Mouse (Mus musculus): Measurements from ENCODE around the gene Zbtb12. TPM values are rescaled to one million over a fixed set of nuclear protein-coding genes. Genes with fewer than 3 reads are reported as not detected.

Zbtb12 gene
- total and polyA plus RNA-seq, 2 experiments from 2014 or later: 6.5 to 31.1 TPM

DNA sequence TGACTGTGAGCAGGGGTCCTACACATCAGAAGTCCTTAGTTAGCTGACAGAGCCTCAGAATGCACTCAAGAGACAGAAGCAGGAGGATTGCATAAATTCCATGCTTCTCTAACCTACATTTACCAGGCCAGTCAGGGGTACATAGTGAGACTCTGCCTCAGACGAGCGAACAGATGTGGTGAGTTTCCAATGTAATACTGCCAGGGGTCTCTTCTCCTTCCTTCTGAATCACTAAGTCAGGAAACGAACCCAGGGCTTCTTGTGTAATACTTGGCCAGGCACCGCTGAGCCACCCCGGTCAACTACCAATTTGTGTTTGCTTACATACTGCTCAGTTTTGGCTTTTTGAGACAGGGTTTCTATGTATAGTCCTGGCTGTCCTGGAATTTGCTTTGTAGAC lies 8.7 kb downstream of the Zbtb12 start:
- H3K9ac ChIP-seq (replicated peaks; ENCODE audit: low read length): no peak overlapping the region
- H3K27me3 ChIP-seq (ENCODE audit: insufficient read depth, low read length): no peaks in the 10 kb centered on the region
- no peak overlapping the region for H3K27ac ChIP-seq
- H3K4me3 ChIP-seq (ENCODE audit: low read length): no peak overlapping the region
- DNase-seq (ENCODE audit: low spot score) (no peak), ATAC-seq (no peak)
- H3K4me2 ChIP-seq (ENCODE audit: low read depth, low read length): no peak overlapping the region
- no peaks in the 10 kb centered on the region for H3K9me3 ChIP-seq (ENCODE audit: low read length)
- no peaks in the 10 kb centered on the region for H3K4me1 ChIP-seq (ENCODE audit: insufficient read depth, low read length)
- TF ChIP-seq CTCF (IDR thresholded peaks at IDR 0.05; ENCODE audit: low read depth): no peak
- H3K36me3 ChIP-seq (ENCODE audit: insufficient read depth, low read length): no peaks in the 10 kb centered on the region
- WGBS: 90% methylated on average over 5 of the region's 5 CpGs

DNA sequence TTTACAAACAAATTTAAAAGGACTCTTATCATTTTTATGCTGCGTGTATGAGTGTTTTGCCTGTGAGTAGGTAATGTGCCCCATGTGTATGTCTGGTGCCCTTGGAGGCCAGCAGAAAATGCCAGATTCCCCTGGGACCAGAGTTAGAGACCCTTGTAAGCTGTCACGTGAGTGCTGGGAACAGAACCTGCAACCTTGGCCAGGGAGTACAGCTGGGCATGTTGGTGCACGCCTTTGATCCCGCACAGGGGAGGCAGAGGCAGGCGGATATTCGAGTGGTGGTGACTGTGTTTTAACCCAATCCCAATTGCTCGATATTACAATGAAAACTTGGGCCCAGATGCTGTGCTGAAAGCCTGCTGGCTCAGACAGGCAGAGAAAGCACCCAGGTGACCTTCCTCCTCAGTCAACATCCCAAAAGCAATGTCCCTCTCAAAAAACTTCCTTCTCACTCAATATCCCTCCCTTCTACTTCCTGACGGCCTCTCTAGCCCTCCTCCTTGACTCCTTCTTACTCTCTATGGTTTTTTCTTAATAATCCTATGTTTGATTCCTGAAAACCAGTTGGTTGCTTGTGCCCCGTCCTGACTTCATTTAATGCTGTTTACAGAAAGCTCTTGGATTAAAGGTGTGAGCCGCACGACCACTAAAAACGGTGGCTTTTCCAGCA lies 10.9 kb downstream of the Zbtb12 start:
- Histone ChIP-seq H3K4me2 (ENCODE audit: low read depth, low read length) (no peak overlapping the region), H3K9ac (replicated peaks; ENCODE audit: low read length) (no peak overlapping the region), H3K4me3 (ENCODE audit: low read length) (no peak overlapping the region), H3K36me3 (ENCODE audit: insufficient read depth, low read length) (no peaks in the 10 kb centered on the region), H3K27ac (no peak overlapping the region), H3K27me3 (ENCODE audit: insufficient read depth, low read length) (no peaks in the 10 kb centered on the region), H3K4me1 (ENCODE audit: insufficient read depth, low read length) (0 out of 2 replicates have a peak, but pooled peaks cover 1% of the 10 kb centered on the region), H3K9me3 (ENCODE audit: low read length) (no peaks in the 10 kb centered on the region)
- no peak for TF ChIP-seq CTCF (IDR thresholded peaks at IDR 0.05; ENCODE audit: low read depth)
- 92% methylated on average over 12 of the region's 12 CpGs for WGBS
- ATAC-seq: no peak
- DNase-seq (ENCODE audit: low spot score): no peak

DNA sequence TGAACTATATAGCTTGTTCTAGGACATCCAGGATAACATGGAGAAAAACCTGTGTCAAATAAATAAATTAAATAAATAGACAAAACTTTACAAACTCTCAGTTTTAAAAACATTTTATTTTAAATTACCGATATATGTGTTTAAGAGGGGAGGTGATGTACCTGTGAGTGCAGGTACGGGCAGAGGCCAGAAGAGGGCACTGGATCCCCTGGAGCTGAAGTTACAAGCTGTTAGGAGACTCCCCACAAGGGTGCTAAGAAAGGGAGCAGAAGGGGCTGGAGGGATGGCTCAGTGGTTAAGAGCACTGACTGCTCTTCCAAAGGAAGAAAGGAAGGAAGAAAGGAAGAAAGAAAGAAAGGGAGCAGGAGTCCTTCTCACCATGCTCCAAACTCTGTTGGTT lies 12.1 kb downstream of the Zbtb12 start:
- Histone ChIP-seq H3K36me3 (ENCODE audit: insufficient read depth, low read length) (no peaks in the 10 kb centered on the region; the same call in 1 of the 2 replicates), H3K4me2 (ENCODE audit: low read depth, low read length) (no peak overlapping the region), H3K27ac (no peak overlapping the region), H3K4me3 (ENCODE audit: low read length) (no peak overlapping the region), H3K4me1 (ENCODE audit: insufficient read depth, low read length) (peaks cover 13% of the 10 kb centered on the region; the same call in 1 of the 2 replicates), H3K9me3 (ENCODE audit: low read length) (no peaks in the 10 kb centered on the region), H3K9ac (replicated peaks; ENCODE audit: low read length) (no peak overlapping the region), H3K27me3 (ENCODE audit: insufficient read depth, low read length) (no peaks in the 10 kb centered on the region)
- no peak for DNase-seq (ENCODE audit: low spot score)
- no peak for ATAC-seq
- 99% methylated on average over 2 of the region's 2 CpGs for WGBS
- TF ChIP-seq CTCF (IDR thresholded peaks at IDR 0.05; ENCODE audit: low read depth): 0 out of 2 replicates have a peak, but pooled peaks have one; percentile 9

DNA sequence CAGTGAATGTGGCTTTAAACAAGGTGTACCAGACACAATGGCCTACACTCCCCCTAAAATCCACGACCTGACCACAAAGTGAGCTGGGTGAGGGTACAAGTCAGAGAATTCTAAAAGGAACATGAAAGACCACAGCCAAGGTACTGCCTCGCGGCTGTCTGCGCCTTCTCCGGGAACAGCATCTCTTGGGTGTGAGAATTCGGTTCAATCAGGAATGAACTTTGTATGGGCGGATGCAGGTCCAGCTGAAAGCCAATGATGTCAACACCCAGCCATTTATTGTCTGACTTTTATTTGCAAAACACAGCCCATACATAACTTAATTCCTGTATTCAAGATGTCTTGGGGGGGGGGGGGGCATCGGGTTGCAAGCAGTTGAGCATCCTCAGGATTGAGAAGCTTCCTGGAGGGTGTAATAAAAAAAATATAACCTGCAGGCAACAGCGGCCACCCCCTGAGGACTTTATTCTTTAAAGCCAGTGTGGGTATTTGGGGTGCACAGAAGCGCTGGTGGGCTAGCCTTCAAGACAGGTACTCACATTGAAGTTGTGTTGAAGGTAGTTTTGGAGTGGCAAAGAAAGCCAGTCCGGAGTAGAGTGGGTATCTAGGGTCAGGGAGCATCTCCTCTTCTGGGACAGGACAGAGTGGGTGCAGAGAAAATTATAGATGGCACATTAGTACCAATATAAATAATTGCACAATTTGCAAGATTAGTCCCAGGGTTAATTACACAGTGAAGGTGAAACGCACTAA lies 14.0 kb downstream of the Zbtb12 start:
- H3K4me3 ChIP-seq (ENCODE audit: low read length): peak overlapping the region; percentile 75
- TF ChIP-seq CTCF (IDR thresholded peaks at IDR 0.05; ENCODE audit: low read depth): no peak
- H3K9ac ChIP-seq (replicated peaks; ENCODE audit: low read length): peak overlapping the region; percentile 85; the same call in 1 of the 2 replicates
- DNase-seq (ENCODE audit: low spot score) (no peak), ATAC-seq (no peak)
- peak overlapping the region; percentile 90 for H3K4me2 ChIP-seq (ENCODE audit: low read depth, low read length)
- H3K4me1 ChIP-seq (ENCODE audit: insufficient read depth, low read length): peaks cover 15% of the 10 kb centered on the region; the same call in 1 of the 2 replicates
- no peaks in the 10 kb centered on the region for H3K27me3 ChIP-seq (ENCODE audit: insufficient read depth, low read length)
- no peaks in the 10 kb centered on the region for H3K9me3 ChIP-seq (ENCODE audit: low read length)
- WGBS: 65% methylated on average over 12 of the region's 12 CpGs
- H3K27ac ChIP-seq: peak overlapping the region; percentile 91
- H3K36me3 ChIP-seq (ENCODE audit: insufficient read depth, low read length): no peaks in the 10 kb centered on the region; the same call in 1 of the 2 replicates

DNA sequence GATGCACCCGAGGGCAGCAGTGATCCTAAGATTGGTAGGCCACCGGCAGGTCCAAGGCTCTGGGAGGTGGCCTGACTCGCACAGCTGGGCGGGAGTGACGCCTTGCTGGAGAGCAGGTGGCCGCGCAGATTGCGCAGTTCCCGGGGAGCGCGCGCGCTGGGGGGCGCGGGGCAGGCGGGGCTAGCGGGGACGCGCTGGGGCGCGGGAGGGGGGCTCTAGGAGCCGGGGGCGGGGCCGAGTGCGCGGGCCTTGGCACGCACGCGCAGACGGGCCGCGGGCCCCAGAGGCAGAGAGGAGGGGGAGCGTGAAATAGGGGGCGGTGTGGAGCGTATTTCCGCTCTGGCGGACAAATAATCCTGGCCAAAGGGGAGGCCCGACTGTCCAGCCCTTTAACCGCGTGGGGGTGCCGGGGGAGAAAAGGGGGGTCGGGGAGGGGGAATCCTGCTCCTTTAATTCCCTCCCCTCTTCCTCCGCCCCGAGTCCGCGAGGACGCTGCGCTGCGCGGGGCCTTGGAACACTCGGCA lies 14.9 kb downstream of the Zbtb12 start:
- peak overlapping the region; percentile 75 for H3K4me3 ChIP-seq (ENCODE audit: low read length)
- ATAC-seq: peak; percentile 94
- peak overlapping the region; percentile 90 for H3K4me2 ChIP-seq (ENCODE audit: low read depth, low read length)
- H3K27ac ChIP-seq: peak overlapping the region; percentile 91
- peak; percentile 99 for DNase-seq (ENCODE audit: low spot score)
- WGBS: 2% methylated on average over 21 of the region's 51 CpGs
- TF ChIP-seq CTCF (IDR thresholded peaks at IDR 0.05; ENCODE audit: low read depth): peak; percentile 20; the same call in 1 of the 2 replicates
- H3K4me1 ChIP-seq (ENCODE audit: insufficient read depth, low read length): peaks cover 15% of the 10 kb centered on the region; the same call in 1 of the 2 replicates
- peak overlapping the region; percentile 85 for H3K9ac ChIP-seq (replicated peaks; ENCODE audit: low read length)
- H3K9me3 ChIP-seq (ENCODE audit: low read length): no peaks in the 10 kb centered on the region
- no peaks in the 10 kb centered on the region; the same call in 1 of the 2 replicates for H3K36me3 ChIP-seq (ENCODE audit: insufficient read depth, low read length)
- no peaks in the 10 kb centered on the region for H3K27me3 ChIP-seq (ENCODE audit: insufficient read depth, low read length)

DNA sequence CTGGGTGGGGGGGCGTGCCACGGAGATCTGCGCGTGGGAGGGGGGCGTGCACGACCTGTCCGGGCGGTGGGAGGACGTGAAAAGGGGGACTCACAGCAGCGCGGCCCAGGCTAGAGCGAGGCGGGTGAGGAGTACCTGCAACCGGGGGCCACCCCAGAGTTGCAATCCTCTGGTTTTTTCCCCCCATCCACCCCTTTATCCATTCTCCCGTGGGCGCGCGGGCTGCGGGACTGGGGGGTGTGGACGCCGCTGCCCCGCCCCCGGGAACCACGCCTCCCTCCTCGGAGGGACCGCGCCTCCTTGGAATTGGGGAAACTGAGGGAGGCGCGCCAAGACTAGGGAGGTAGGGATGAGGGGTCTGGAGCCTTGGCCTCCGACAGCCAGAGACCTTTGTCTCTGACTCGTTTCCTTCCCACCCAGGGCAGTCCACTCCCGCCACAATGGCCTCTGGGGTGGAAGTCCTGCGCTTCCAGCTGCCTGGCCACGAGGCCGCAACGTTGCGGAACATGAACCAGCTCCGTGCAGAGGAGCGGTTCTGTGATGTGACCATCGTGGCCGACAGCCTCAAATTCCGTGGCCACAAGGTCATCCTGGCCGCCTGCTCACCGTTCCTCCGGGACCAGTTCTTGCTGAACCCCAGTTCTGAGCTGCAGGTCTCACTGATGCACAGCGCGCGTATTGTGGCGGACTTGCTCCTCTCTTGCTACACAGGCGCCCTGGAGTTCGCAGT lies 15.7 kb downstream of the Zbtb12 start:
- peak overlapping the region; percentile 91 for H3K27ac ChIP-seq
- WGBS: 6% methylated on average over 46 of the region's 51 CpGs
- peak overlapping the region; percentile 90 for H3K4me2 ChIP-seq (ENCODE audit: low read depth, low read length)
- H3K27me3 ChIP-seq (ENCODE audit: insufficient read depth, low read length): no peaks in the 10 kb centered on the region
- H3K4me1 ChIP-seq (ENCODE audit: insufficient read depth, low read length): peaks cover 15% of the 10 kb centered on the region; the same call in 1 of the 2 replicates
- H3K9me3 ChIP-seq (ENCODE audit: low read length): no peaks in the 10 kb centered on the region
- DNase-seq (ENCODE audit: low spot score): peak; percentile 45
- no peaks in the 10 kb centered on the region; the same call in 1 of the 2 replicates for H3K36me3 ChIP-seq (ENCODE audit: insufficient read depth, low read length)
- peak overlapping the region; percentile 75 for H3K4me3 ChIP-seq (ENCODE audit: low read length)
- TF ChIP-seq CTCF (IDR thresholded peaks at IDR 0.05; ENCODE audit: low read depth): no peak
- ATAC-seq: peak; percentile 44
- peak overlapping the region; percentile 85 for H3K9ac ChIP-seq (replicated peaks; ENCODE audit: low read length)

All from hindbrain, postnatal 0 days (tissue).